Mouse (Mus musculus): Measurements from ENCODE around the gene Brip1. TPM values are rescaled to one million over a fixed set of nuclear protein-coding genes. Genes with fewer than 3 reads are reported as not detected.

Brip1 gene
- polyA plus RNA-seq, 1 experiment from 2014 or later, result 3.8 TPM

- no peak overlapping the region for H3K4me3 ChIP-seq (replicated peaks; ENCODE audit: low read depth, low read length)
- H3K4me2 ChIP-seq (ENCODE audit: low read length), result no peak overlapping the region
- no peak overlapping the region for H3K9ac ChIP-seq (ENCODE audit: low read depth, low read length)
- 61% methylated on average over 3 of the region's 3 CpGs for WGBS
- ATAC-seq (replicated peaks; ENCODE audit: low FRiP score, low read depth) (no peak), DNase-seq (ENCODE audit: low spot score) (no peak)
- H3K4me1 ChIP-seq (replicated peaks; ENCODE audit: insufficient read depth, low read length), result no peaks in the 10 kb centered on the region
- H3K27me3 ChIP-seq (ENCODE audit: insufficient read depth, low read length), result no peaks in the 10 kb centered on the region
- H3K9me3 ChIP-seq (replicated peaks; ENCODE audit: low read length), result no peaks in the 10 kb centered on the region
- no peak for TF ChIP-seq CTCF (IDR thresholded peaks at IDR 0.05; ENCODE audit: low read depth)
- H3K36me3 ChIP-seq (ENCODE audit: insufficient read depth, low read length), result no peaks in the 10 kb centered on the region
- no peak overlapping the region for H3K27ac ChIP-seq
These were observed 25.2 kb downstream of the Brip1 start for GRCm38 (mm10) chr11:86175833-86176232.

GRCm38 (mm10) chr11:86174173-86174572 is 26.8 kb downstream of the Brip1 start:
- DNase-seq (ENCODE audit: low spot score), result peak; percentile 79
- 57% methylated on average over 2 of the region's 2 CpGs for WGBS
- Histone ChIP-seq H3K36me3 (ENCODE audit: insufficient read depth, low read length) (no peaks in the 10 kb centered on the region), H3K9me3 (replicated peaks; ENCODE audit: low read length) (no peaks in the 10 kb centered on the region), H3K9ac (ENCODE audit: low read depth, low read length) (no peak overlapping the region), H3K4me3 (replicated peaks; ENCODE audit: low read depth, low read length) (no peak overlapping the region), H3K27ac (no peak overlapping the region), H3K4me1 (replicated peaks; ENCODE audit: insufficient read depth, low read length) (no peaks in the 10 kb centered on the region), H3K27me3 (ENCODE audit: insufficient read depth, low read length) (no peaks in the 10 kb centered on the region), H3K4me2 (ENCODE audit: low read length) (no peak overlapping the region)
- TF ChIP-seq CTCF (IDR thresholded peaks at IDR 0.05; ENCODE audit: low read depth), result peak; percentile 83
- no peak for ATAC-seq (replicated peaks; ENCODE audit: low FRiP score, low read depth)

GRCm38 (mm10) chr11:86170743-86171142 is 30.2 kb downstream of the Brip1 start:
- Histone ChIP-seq H3K9ac (ENCODE audit: low read depth, low read length) (no peak overlapping the region), H3K4me2 (ENCODE audit: low read length) (no peak overlapping the region), H3K4me3 (replicated peaks; ENCODE audit: low read depth, low read length) (no peak overlapping the region), H3K4me1 (replicated peaks; ENCODE audit: insufficient read depth, low read length) (0 out of 2 replicates have a peak, but pooled peaks cover 3% of the 10 kb centered on the region), H3K36me3 (ENCODE audit: insufficient read depth, low read length) (no peaks in the 10 kb centered on the region), H3K27ac (no peak overlapping the region), H3K9me3 (replicated peaks; ENCODE audit: low read length) (no peaks in the 10 kb centered on the region), H3K27me3 (ENCODE audit: insufficient read depth, low read length) (no peaks in the 10 kb centered on the region)
- 78% methylated on average over 2 of the region's 2 CpGs for WGBS
- DNase-seq (ENCODE audit: low spot score) (no peak), ATAC-seq (replicated peaks; ENCODE audit: low FRiP score, low read depth) (no peak)
- no peak for TF ChIP-seq CTCF (IDR thresholded peaks at IDR 0.05; ENCODE audit: low read depth)

GRCm38 (mm10) chr11:86160251-86160650 is 40.7 kb downstream of the Brip1 start:
- no peak for TF ChIP-seq CTCF (IDR thresholded peaks at IDR 0.05; ENCODE audit: low read depth)
- Histone ChIP-seq H3K36me3 (ENCODE audit: insufficient read depth, low read length) (no peaks in the 10 kb centered on the region), H3K4me1 (replicated peaks; ENCODE audit: insufficient read depth, low read length) (no peaks in the 10 kb centered on the region), H3K9me3 (replicated peaks; ENCODE audit: low read length) (no peaks in the 10 kb centered on the region), H3K9ac (ENCODE audit: low read depth, low read length) (no peak overlapping the region), H3K27ac (no peak overlapping the region), H3K4me2 (ENCODE audit: low read length) (no peak overlapping the region), H3K4me3 (replicated peaks; ENCODE audit: low read depth, low read length) (no peak overlapping the region), H3K27me3 (ENCODE audit: insufficient read depth, low read length) (no peaks in the 10 kb centered on the region)
- ATAC-seq (replicated peaks; ENCODE audit: low FRiP score, low read depth) (no peak), DNase-seq (ENCODE audit: low spot score) (peak; percentile 33)
- WGBS, result 61% methylated on average over 2 of the region's 2 CpGs

DNA sequence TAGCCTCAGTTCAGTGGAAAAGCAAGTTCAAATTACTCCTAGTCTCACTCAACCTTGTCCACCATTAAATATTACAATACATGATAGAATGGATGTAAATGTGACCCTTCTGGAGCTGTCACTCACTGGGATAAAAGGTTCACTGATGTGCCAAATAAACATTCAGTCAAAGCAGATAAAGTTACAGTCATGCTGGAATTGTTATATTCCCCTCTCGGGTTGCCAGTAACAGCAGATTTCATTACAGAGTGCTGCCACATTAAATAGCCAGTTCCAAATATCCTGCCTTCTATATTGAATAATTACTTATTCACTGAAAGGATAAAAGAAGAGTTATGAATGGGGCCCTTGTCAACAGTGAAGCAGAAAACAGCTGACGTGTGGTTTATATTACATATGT is 42.0 kb downstream of the Brip1 start:
- H3K36me3 ChIP-seq (ENCODE audit: insufficient read depth, low read length), result no peaks in the 10 kb centered on the region
- no peak overlapping the region for H3K4me3 ChIP-seq (replicated peaks; ENCODE audit: low read depth, low read length)
- DNase-seq (ENCODE audit: low spot score) (peak; percentile 17), ATAC-seq (replicated peaks; ENCODE audit: low FRiP score, low read depth) (no peak)
- TF ChIP-seq CTCF (IDR thresholded peaks at IDR 0.05; ENCODE audit: low read depth), result no peak
- H3K9me3 ChIP-seq (replicated peaks; ENCODE audit: low read length), result no peaks in the 10 kb centered on the region
- H3K4me1 ChIP-seq (replicated peaks; ENCODE audit: insufficient read depth, low read length), result no peaks in the 10 kb centered on the region
- H3K9ac ChIP-seq (ENCODE audit: low read depth, low read length), result no peak overlapping the region
- H3K27me3 ChIP-seq (ENCODE audit: insufficient read depth, low read length), result no peaks in the 10 kb centered on the region
- 54% methylated on average over 2 of the region's 2 CpGs for WGBS
- no peak overlapping the region for H3K4me2 ChIP-seq (ENCODE audit: low read length)
- no peak overlapping the region for H3K27ac ChIP-seq

DNA sequence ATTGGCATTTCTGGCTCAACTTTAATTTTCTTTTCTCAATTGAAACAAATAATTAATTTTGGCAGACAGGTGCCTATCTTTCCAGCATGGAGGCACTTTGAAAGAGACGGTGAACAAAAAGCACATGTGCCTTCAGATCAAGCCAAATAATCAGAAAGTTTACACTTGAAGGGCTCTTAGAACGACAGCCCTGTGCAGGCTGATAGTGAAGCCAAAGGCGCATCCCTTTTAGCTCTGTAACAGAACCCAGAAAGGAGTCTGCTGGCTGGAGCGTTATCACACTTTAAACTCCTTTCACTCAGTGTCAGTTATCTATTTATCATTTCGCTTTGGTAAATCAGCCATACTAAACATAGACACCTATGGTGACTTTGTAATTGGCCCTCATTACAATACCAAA is 45.4 kb downstream of the Brip1 start:
- TF ChIP-seq CTCF (IDR thresholded peaks at IDR 0.05; ENCODE audit: low read depth), result no peak

GRCm38 (mm10) chr11:86131324-86131723 is 69.7 kb downstream of the Brip1 start:
- Histone ChIP-seq H3K36me3 (ENCODE audit: insufficient read depth, low read length) (no peaks in the 10 kb centered on the region), H3K27me3 (ENCODE audit: insufficient read depth, low read length) (no peaks in the 10 kb centered on the region), H3K27ac (no peak overlapping the region), H3K9me3 (replicated peaks; ENCODE audit: low read length) (no peaks in the 10 kb centered on the region), H3K4me3 (replicated peaks; ENCODE audit: low read depth, low read length) (no peak overlapping the region), H3K4me1 (replicated peaks; ENCODE audit: insufficient read depth, low read length) (no peaks in the 10 kb centered on the region), H3K9ac (ENCODE audit: low read depth, low read length) (no peak overlapping the region), H3K4me2 (ENCODE audit: low read length) (no peak overlapping the region)
- DNase-seq (ENCODE audit: low spot score), result no peak
- TF ChIP-seq CTCF (IDR thresholded peaks at IDR 0.05; ENCODE audit: low read depth), result no peak
- 81% methylated on average over 3 of the region's 3 CpGs for WGBS
- ATAC-seq (replicated peaks; ENCODE audit: low FRiP score, low read depth), result no peak

More for the DNA sequence above, 45.4 kb downstream of the Brip1 start:
- no peak overlapping the region for H3K27ac ChIP-seq
- no peak overlapping the region for H3K4me3 ChIP-seq (replicated peaks; ENCODE audit: low read depth, low read length)
- ATAC-seq (replicated peaks; ENCODE audit: low FRiP score, low read depth) (no peak), DNase-seq (ENCODE audit: low spot score) (no peak)
- no peaks in the 10 kb centered on the region for H3K27me3 ChIP-seq (ENCODE audit: insufficient read depth, low read length)
- H3K9me3 ChIP-seq (replicated peaks; ENCODE audit: low read length), result no peaks in the 10 kb centered on the region
- WGBS, result 84% methylated on average over 5 of the region's 5 CpGs
- no peak overlapping the region for H3K9ac ChIP-seq (ENCODE audit: low read depth, low read length)
- H3K36me3 ChIP-seq (ENCODE audit: insufficient read depth, low read length), result 0 out of 2 replicates have a peak, but pooled peaks cover 2% of the 10 kb centered on the region
- no peaks in the 10 kb centered on the region for H3K4me1 ChIP-seq (replicated peaks; ENCODE audit: insufficient read depth, low read length)
- H3K4me2 ChIP-seq (ENCODE audit: low read length), result no peak overlapping the region
